Comparison of ENCODE assay signal across 8 mouse cellular contexts in genomic region chr16:33583881-33584454, GRCm38 (mm10).
DNase-seq lines count a peak whose midpoint lies in the region; ATAC-seq and TF ChIP-seq lines count a peak whose summit lies in the region.

No protein-coding gene starts in this region.

- peak overlapping the region; percentile 44 for H3K4me2 ChIP-seq in forebrain, postnatal 0 days (ENCODE audit: low read depth)
- H3K4me2 ChIP-seq in hindbrain, postnatal 0 days (ENCODE audit: low read depth, low read length), result peak overlapping the region; percentile 42
- peak overlapping the region; percentile 51 for H3K4me2 ChIP-seq in liver, embryonic 11.5 days
- peak overlapping the region; percentile 7 for H3K4me2 ChIP-seq in midbrain, postnatal 0 days (ENCODE audit: low read depth, low read length, poor library complexity, severe bottlenecking)

- H3K9ac ChIP-seq in forebrain, postnatal 0 days, result peak overlapping the region; percentile 14; the same call in 1 of the 2 replicates
- H3K9ac ChIP-seq in hindbrain, postnatal 0 days (replicated peaks; ENCODE audit: low read length), result no peak overlapping the region
- H3K9ac ChIP-seq in liver, embryonic 11.5 days (ENCODE audit: low read depth, low read length), result no peak overlapping the region
- H3K9ac ChIP-seq in midbrain, postnatal 0 days (replicated peaks; ENCODE audit: low read length, poor library complexity, severe bottlenecking), result no peak overlapping the region

- peak overlapping the region; percentile 7; the same call in 1 of the 2 replicates for H3K4me3 ChIP-seq in forebrain, postnatal 0 days (ENCODE audit: low read depth, low read length)
- H3K4me3 ChIP-seq in hindbrain, postnatal 0 days (ENCODE audit: low read length), result no peak overlapping the region
- peak overlapping the region; percentile 8; the same call in 1 of the 2 replicates for H3K4me3 ChIP-seq in liver, embryonic 11.5 days (ENCODE audit: low read depth, low read length)
- no peak overlapping the region for H3K4me3 ChIP-seq in midbrain, postnatal 0 days (ENCODE audit: low read depth, low read length)

- peak overlapping the region; percentile 50 for H3K27ac ChIP-seq in forebrain, postnatal 0 days (ENCODE audit: low read depth, low read length)
- H3K27ac ChIP-seq in hindbrain, postnatal 0 days, result peak overlapping the region; percentile 73
- H3K27ac ChIP-seq in liver, embryonic 11.5 days (ENCODE audit: low read depth, low read length), result peak overlapping the region; percentile 29
- peak overlapping the region; percentile 48; the same call in 1 of the 2 replicates for H3K27ac ChIP-seq in midbrain, postnatal 0 days (ENCODE audit: low read depth, low read length)

- TF ChIP-seq CTCF in forebrain, postnatal 0 days (IDR thresholded peaks at IDR 0.05; ENCODE audit: low read depth), result no peak
- no peak for TF ChIP-seq CTCF in hindbrain, postnatal 0 days (IDR thresholded peaks at IDR 0.05; ENCODE audit: low read depth)
- TF ChIP-seq CTCF in midbrain, postnatal 0 days (IDR thresholded peaks at IDR 0.05), result no peak

- ATAC-seq in forebrain, postnatal 0 days, result peak; percentile 60
- peak; percentile 18 for ATAC-seq in hindbrain, postnatal 0 days
- ATAC-seq in liver, embryonic 11.5 days (replicated peaks; ENCODE audit: low FRiP score), result peak; percentile 48; the same call in 1 of the 2 replicates
- peak; percentile 44; the same call in 1 of the 2 replicates for ATAC-seq in midbrain, postnatal 0 days (ENCODE audit: low FRiP score)

- H3K36me3 ChIP-seq in forebrain, postnatal 0 days (ENCODE audit: insufficient read depth), result no peaks in the 10 kb centered on the region
- no peaks in the 10 kb centered on the region for H3K36me3 ChIP-seq in hindbrain, postnatal 0 days (ENCODE audit: insufficient read depth, low read length)
- no peaks in the 10 kb centered on the region for H3K36me3 ChIP-seq in liver, embryonic 11.5 days (ENCODE audit: control insufficient read depth, insufficient read depth, low read length)
- no peaks in the 10 kb centered on the region for H3K36me3 ChIP-seq in midbrain, postnatal 0 days (ENCODE audit: insufficient read depth, low read length)

- DNase-seq in gastrocnemius, adult 18-20 months (ENCODE audit: low spot score), result peak; percentile 27
- DNase-seq in gastrocnemius, postnatal 4 days (ENCODE audit: low spot score in 2 of 2), result no peak
- peak; percentile 18 for DNase-seq in forebrain, postnatal 0 days
- no peak for DNase-seq in hindbrain, postnatal 0 days (ENCODE audit: low spot score)
- DNase-seq in liver, embryonic 11.5 days (ENCODE audit: low spot score), result no peak
- DNase-seq in midbrain, postnatal 0 days (ENCODE audit: low spot score), result no peak
- DNase-seq in cerebellum, adult 18-20 months, result no peak
- no peak for DNase-seq in right cerebral cortex, postnatal 10 days (ENCODE audit: low spot score in 2 of 2)

- no peaks in the 10 kb centered on the region for H3K27me3 ChIP-seq in forebrain, postnatal 0 days (ENCODE audit: insufficient read depth, low read length)
- H3K27me3 ChIP-seq in hindbrain, postnatal 0 days (ENCODE audit: insufficient read depth, low read length), result no peaks in the 10 kb centered on the region
- H3K27me3 ChIP-seq in liver, embryonic 11.5 days (replicated peaks; ENCODE audit: control insufficient read depth, insufficient read depth, low read length), result no peaks in the 10 kb centered on the region
- no peaks in the 10 kb centered on the region for H3K27me3 ChIP-seq in midbrain, postnatal 0 days (ENCODE audit: insufficient read depth, low read length)

- 34% methylated on average over 19 of the region's 19 CpGs for WGBS in forebrain, postnatal 0 days
- 30% methylated on average over 19 of the region's 19 CpGs for WGBS in hindbrain, postnatal 0 days
- 14% methylated on average over 19 of the region's 19 CpGs for WGBS in liver, embryonic 11.5 days
- 25% methylated on average over 19 of the region's 19 CpGs for WGBS in midbrain, postnatal 0 days

- H3K9me3 ChIP-seq in forebrain, postnatal 0 days (ENCODE audit: low read length), result no peaks in the 10 kb centered on the region
- H3K9me3 ChIP-seq in hindbrain, postnatal 0 days (ENCODE audit: low read length), result no peaks in the 10 kb centered on the region
- H3K9me3 ChIP-seq in liver, embryonic 11.5 days (ENCODE audit: control insufficient read depth, low read length), result no peaks in the 10 kb centered on the region
- no peaks in the 10 kb centered on the region for H3K9me3 ChIP-seq in midbrain, postnatal 0 days (ENCODE audit: low read length)

- peaks cover 10% of the 10 kb centered on the region; the same call in 1 of the 2 replicates for H3K4me1 ChIP-seq in forebrain, postnatal 0 days (ENCODE audit: insufficient read depth)
- H3K4me1 ChIP-seq in hindbrain, postnatal 0 days (ENCODE audit: insufficient read depth, low read length), result peaks cover 21% of the 10 kb centered on the region
- peaks cover 13% of the 10 kb centered on the region for H3K4me1 ChIP-seq in liver, embryonic 11.5 days (replicated peaks; ENCODE audit: control insufficient read depth, insufficient read depth, low read length)
- H3K4me1 ChIP-seq in midbrain, postnatal 0 days (ENCODE audit: insufficient read depth, low read length), result peaks cover 3% of the 10 kb centered on the region; the same call in 1 of the 2 replicates

Comparison
In these comparisons a context has a peak if more than half of its experiments do, and no peak if none do; other contexts are left out.
1. DNase-seq: peak in gastrocnemius, adult 18-20 months (single experiment) and forebrain, postnatal 0 days (single experiment); none in gastrocnemius, postnatal 4 days (0 of 2), hindbrain, postnatal 0 days (single experiment), liver, embryonic 11.5 days (single experiment), midbrain, postnatal 0 days (single experiment), cerebellum, adult 18-20 months (0 of 2) and right cerebral cortex, postnatal 10 days (0 of 2).
2. H3K4me3 ChIP-seq: peak in forebrain, postnatal 0 days (single experiment) and liver, embryonic 11.5 days (single experiment); none in hindbrain, postnatal 0 days (single experiment) and midbrain, postnatal 0 days (single experiment).
3. Peak in every context shown above with its lines, with median percentiles within 50 percentile points of each other: ATAC-seq, H3K27ac ChIP-seq and H3K4me2 ChIP-seq.